Mouse (Mus musculus) liver, embryonic 14.5 days (tissue): ENCODE measurements around the gene Amer2. TPM values are rescaled to one million over a fixed set of nuclear protein-coding genes. Genes with fewer than 3 reads are reported as not detected.

Experiments used
- ATAC-seq: fragments of 200-750 bp; cut with Nextera tagmentation; 2 replicates; pipeline ENCODE4 v1.8.0; 2017; ENCODE audit warnings: moderate number of reproducible peaks, mild to moderate bottlenecking, moderate library complexity; ENCODE audit not compliant: insufficient read depth
- DNase-seq, 3 experiments: peaks; one replicate each; pipeline ENCODE4 v3.0.0-alpha.2; 2012 to 2013; ENCODE audit warnings: low read depth in 3 of 3, low spot score in 3 of 3
- H3K27ac ChIP-seq: fragments of 300-500 bp; sonication (generic); 2 replicates; pipeline ENCODE4 v1.5.1; 2014; ENCODE audit warnings: moderate library complexity, mild to moderate bottlenecking, control low read depth, inconsistent platforms
- H3K27me3 ChIP-seq: fragments of 300-500 bp; sonication (generic); 2 replicates; pipeline ENCODE4 v1.6.1; 2014; ENCODE audit warnings: mild to moderate bottlenecking, low read length, moderate library complexity; ENCODE audit not compliant: control insufficient read depth, insufficient read depth
- H3K36me3 ChIP-seq: fragments of 300-500 bp; sonication (generic); replicated peaks from 2 replicates; pipeline ENCODE4 v1.6.1; 2014; ENCODE audit warnings: low read depth; ENCODE audit not compliant: control insufficient read depth, insufficient read depth
- H3K4me1 ChIP-seq, 2 experiments: fragments of 200-500 bp in 1 of 2; fragments of 300-500 bp in 1 of 2; sonication (generic) in 1 of 2; replicated peaks; 2 replicates each; pipeline ENCODE4 v1.6.1; 2012 to 2014; ENCODE audit warnings: antibody characterized with exemption in 1 of 2, inconsistent platforms in 1 of 2, low read length in 1 of 2; ENCODE audit not compliant: control insufficient read depth in 2 of 2, insufficient read depth in 2 of 2
- H3K4me2 ChIP-seq: fragments of 300-500 bp; sonication (generic); 2 replicates; pipeline ENCODE4 v1.6.1; 2014; ENCODE audit warnings: low read depth, mild to moderate bottlenecking, control low read depth, moderate library complexity
- H3K4me3 ChIP-seq, 2 experiments: fragments of 200-500 bp in 1 of 2; fragments of 300-500 bp in 1 of 2; sonication (generic) in 1 of 2; 2 replicates each; pipeline ENCODE4 v1.5.1; 2012 to 2014; ENCODE audit warnings: low read depth in 2 of 2, low read length in 2 of 2, mild to moderate bottlenecking in 2 of 2, control low read depth in 1 of 2, inconsistent platforms in 1 of 2, moderate library complexity in 1 of 2; ENCODE audit not compliant: insufficient read depth in 1 of 2
- H3K9ac ChIP-seq: fragments of 300-500 bp; sonication (generic); replicated peaks from 2 replicates; pipeline ENCODE4 v1.6.1; 2014; ENCODE audit warnings: mild to moderate bottlenecking, control low read depth, moderate library complexity
- H3K9me3 ChIP-seq: fragments of 300-500 bp; sonication (generic); 2 replicates; pipeline ENCODE4 v1.6.1; 2016; ENCODE audit warnings: low read length, mixed read lengths; ENCODE audit not compliant: control insufficient read depth
- CTCF ChIP-seq: IDR thresholded peaks from 2 replicates; pipeline ENCODE4 v1.5.1; 2016; ENCODE audit warnings: antibody characterized with exemption, low read depth, control low read depth
- EP300 ChIP-seq: IDR thresholded peaks from 2 replicates; pipeline ENCODE4 v1.6.1; 2016; ENCODE audit warnings: antibody characterized with exemption, low read depth
- WGBS: fragments of 180-500 bp; shearing (Covaris S2); extraction: QIAGEN DNeasy Blood & Tissue Kit; methylation state at CpG from one replicate; pipeline ENCODE4 v1.1.7; 2014; ENCODE audit not compliant: insufficient replicate concordance; 5-methylcytosine and 5-hydroxymethylcytosine counted together
- polyA plus RNA-seq, 2 experiments: library from polyadenylated mRNA; depleted of rRNA in 1 of 2; stranded (reverse) in 1 of 2; unstranded in 1 of 2; fragments of >200 nt; fragmentation: Nextera tagmentation in 1 of 2; extraction: Ambion mirVana in 1 of 2; gene quantifications; 2 replicates each; pipeline versions ENCODE4 v1.2.1 to v1.2.3; 2012 to 2014

Amer2 gene
- polyA plus RNA-seq, 2 experiments: 0.15 to 0.17 TPM

- WGBS: 40% methylated on average over 2 of the region's 2 CpGs
- Histone ChIP-seq H3K27ac (no peak overlapping the region), H3K4me1 (no peaks in the 10 kb centered on the region), H3K4me2 (no peak overlapping the region), H3K4me3 (no peak overlapping the region), H3K9ac (no peak overlapping the region), H3K36me3 (no peaks in the 10 kb centered on the region), H3K27me3 (no peaks in the 10 kb centered on the region), H3K9me3 (no peaks in the 10 kb centered on the region)
- no peak for TF ChIP-seq EP300
- no peak for TF ChIP-seq CTCF
- DNase-seq (no peak), ATAC-seq (no peak)
Measured at GRCm38 (mm10) chr14:60403228-60403627, 30.2 kb downstream of the Amer2 start.

- ATAC-seq (no peak), DNase-seq (no peak)
- Histone ChIP-seq H3K4me2 (no peak overlapping the region), H3K36me3 (no peaks in the 10 kb centered on the region), H3K27ac (no peak overlapping the region), H3K27me3 (no peaks in the 10 kb centered on the region), H3K9me3 (no peaks in the 10 kb centered on the region), H3K9ac (no peak overlapping the region), H3K4me1 (0 out of 4 replicates have a peak, but pooled peaks cover 0 to 3% of the 10 kb centered on the region in 2 experiments), H3K4me3 (no peak overlapping the region)
- WGBS: 70% methylated on average over 2 of the region's 2 CpGs
- TF ChIP-seq CTCF (no peak), EP300 (no peak)
Measured at GRCm38 (mm10) chr14:60405829-60406228, 32.8 kb downstream of the Amer2 start.

- Histone ChIP-seq H3K27ac (no peak overlapping the region), H3K9ac (no peak overlapping the region), H3K4me3 (no peak overlapping the region), H3K4me2 (no peak overlapping the region), H3K36me3 (no peaks in the 10 kb centered on the region), H3K4me1 (0 out of 4 replicates have a peak, but pooled peaks cover 0 to 3% of the 10 kb centered on the region in 2 experiments), H3K9me3 (no peaks in the 10 kb centered on the region), H3K27me3 (no peaks in the 10 kb centered on the region)
- DNase-seq (no peak), ATAC-seq (no peak)
- TF ChIP-seq EP300 (no peak), CTCF (no peak)
- 57% methylated on average over 5 of the region's 5 CpGs for WGBS
Measured at GRCm38 (mm10) chr14:60406543-60406942, 33.5 kb downstream of the Amer2 start.

GRCm38 (mm10) chr14:60407319-60407718 lies 34.3 kb downstream of the Amer2 start:
- TF ChIP-seq EP300 (no peak), CTCF (no peak)
- no peak overlapping the region for H3K4me2 ChIP-seq
- 0 out of 4 replicates have a peak, but pooled peaks cover 0 to 3% of the 10 kb centered on the region in 2 experiments for H3K4me1 ChIP-seq
- no peaks in the 10 kb centered on the region for H3K9me3 ChIP-seq
- ATAC-seq (no peak), DNase-seq (no peak)
- 71% methylated on average over 9 of the region's 9 CpGs for WGBS
- no peaks in the 10 kb centered on the region for H3K36me3 ChIP-seq
- H3K4me3 ChIP-seq: no peak overlapping the region
- H3K27ac ChIP-seq: no peak overlapping the region
- no peaks in the 10 kb centered on the region for H3K27me3 ChIP-seq
- H3K9ac ChIP-seq: no peak overlapping the region

- DNase-seq (no peak), ATAC-seq (no peak)
- no peak overlapping the region for H3K4me2 ChIP-seq
- 0 out of 4 replicates have a peak, but pooled peaks cover 0 to 3% of the 10 kb centered on the region in 2 experiments for H3K4me1 ChIP-seq
- TF ChIP-seq EP300 (no peak), CTCF (no peak)
- no peak overlapping the region for H3K27ac ChIP-seq
- no peaks in the 10 kb centered on the region for H3K27me3 ChIP-seq
- no peak overlapping the region for H3K4me3 ChIP-seq
- 30% methylated on average over 12 of the region's 12 CpGs for WGBS
- no peaks in the 10 kb centered on the region for H3K36me3 ChIP-seq
- H3K9me3 ChIP-seq: no peaks in the 10 kb centered on the region
- no peak overlapping the region for H3K9ac ChIP-seq
Measured at GRCm38 (mm10) chr14:60409702-60410491, 36.8 kb downstream of the Amer2 start.
